Mouse (Mus musculus): ENCODE data around the gene Rnf7. TPM values are rescaled to one million over a fixed set of nuclear protein-coding genes. Genes with fewer than 3 reads are reported as not detected.

Rnf7 gene
- polyA plus RNA-seq, 1 experiment: 346 TPM

GRCm38 (mm10) chr9:96463708-96464107, 14.8 kb downstream of the Rnf7 start:
- Histone ChIP-seq H3K4me1 (ENCODE audit: control insufficient read depth, insufficient read depth, low read length) (no peaks in the 10 kb centered on the region), H3K27me3 (ENCODE audit: control insufficient read depth, insufficient read depth, low read length) (no peaks in the 10 kb centered on the region), H3K4me3 (replicated peaks; ENCODE audit: insufficient read depth, low read depth, low read length) (no peak overlapping the region), H3K27ac (ENCODE audit: insufficient read depth, low read length) (no peak overlapping the region)
- TF ChIP-seq CTCF (IDR thresholded peaks at IDR 0.05; ENCODE audit: borderline replicate concordance, insufficient read depth, low read depth, low read length) (no peak), POLR2A (IDR thresholded peaks at IDR 0.05; ENCODE audit: borderline replicate concordance, insufficient read depth, low read length) (no peak)
- DNase-seq: peak in 1 of 2 experiments; percentile 34
- WGBS: 29% methylated on average over 10 of the region's 10 CpGs

GRCm38 (mm10) chr9:96461607-96462006, 16.9 kb downstream of the Rnf7 start:
- DNase-seq: no peak
- H3K4me3 ChIP-seq (replicated peaks; ENCODE audit: insufficient read depth, low read depth, low read length): no peak overlapping the region
- no peaks in the 10 kb centered on the region for H3K27me3 ChIP-seq (ENCODE audit: control insufficient read depth, insufficient read depth, low read length)
- H3K27ac ChIP-seq (ENCODE audit: insufficient read depth, low read length): no peak overlapping the region
- no peak for TF ChIP-seq CTCF (IDR thresholded peaks at IDR 0.05; ENCODE audit: borderline replicate concordance, insufficient read depth, low read depth, low read length)
- TF ChIP-seq POLR2A (IDR thresholded peaks at IDR 0.05; ENCODE audit: borderline replicate concordance, insufficient read depth, low read length): no peak
- H3K4me1 ChIP-seq (ENCODE audit: control insufficient read depth, insufficient read depth, low read length): no peaks in the 10 kb centered on the region
- WGBS: 31% methylated on average over 1 of the region's 1 CpGs

- DNase-seq: no peak
- no peak overlapping the region for H3K4me3 ChIP-seq (replicated peaks; ENCODE audit: insufficient read depth, low read depth, low read length)
- 81% methylated on average over 10 of the region's 10 CpGs for WGBS
- TF ChIP-seq CTCF (IDR thresholded peaks at IDR 0.05; ENCODE audit: borderline replicate concordance, insufficient read depth, low read depth, low read length): no peak
- no peak for TF ChIP-seq POLR2A (IDR thresholded peaks at IDR 0.05; ENCODE audit: borderline replicate concordance, insufficient read depth, low read length)
- no peaks in the 10 kb centered on the region for H3K27me3 ChIP-seq (ENCODE audit: control insufficient read depth, insufficient read depth, low read length)
- H3K4me1 ChIP-seq (ENCODE audit: control insufficient read depth, insufficient read depth, low read length): no peaks in the 10 kb centered on the region
- no peak overlapping the region for H3K27ac ChIP-seq (ENCODE audit: insufficient read depth, low read length)
These were observed 18.2 kb downstream of the Rnf7 start for GRCm38 (mm10) chr9:96460117-96460865.

- no peak for DNase-seq
- H3K4me3 ChIP-seq (replicated peaks; ENCODE audit: insufficient read depth, low read depth, low read length): no peak overlapping the region
- TF ChIP-seq POLR2A (IDR thresholded peaks at IDR 0.05; ENCODE audit: borderline replicate concordance, insufficient read depth, low read length) (no peak), CTCF (IDR thresholded peaks at IDR 0.05; ENCODE audit: borderline replicate concordance, insufficient read depth, low read depth, low read length) (no peak)
- no peaks in the 10 kb centered on the region for H3K27me3 ChIP-seq (ENCODE audit: control insufficient read depth, insufficient read depth, low read length)
- H3K4me1 ChIP-seq (ENCODE audit: control insufficient read depth, insufficient read depth, low read length): no peaks in the 10 kb centered on the region
- no peak overlapping the region for H3K27ac ChIP-seq (ENCODE audit: insufficient read depth, low read length)
- 64% methylated on average over 8 of the region's 8 CpGs for WGBS
These were observed 22.9 kb downstream of the Rnf7 start for GRCm38 (mm10) chr9:96455618-96456017.

- TF ChIP-seq CTCF (IDR thresholded peaks at IDR 0.05; ENCODE audit: borderline replicate concordance, insufficient read depth, low read depth, low read length) (no peak), POLR2A (IDR thresholded peaks at IDR 0.05; ENCODE audit: borderline replicate concordance, insufficient read depth, low read length) (no peak)
- no peak for DNase-seq
- Histone ChIP-seq H3K4me3 (replicated peaks; ENCODE audit: insufficient read depth, low read depth, low read length) (no peak overlapping the region), H3K27ac (ENCODE audit: insufficient read depth, low read length) (no peak overlapping the region), H3K27me3 (ENCODE audit: control insufficient read depth, insufficient read depth, low read length) (no peaks in the 10 kb centered on the region), H3K4me1 (ENCODE audit: control insufficient read depth, insufficient read depth, low read length) (no peaks in the 10 kb centered on the region)
- 77% methylated on average over 4 of the region's 4 CpGs for WGBS
These were observed 25.5 kb downstream of the Rnf7 start for GRCm38 (mm10) chr9:96452956-96453355.

GRCm38 (mm10) chr9:96450900-96451720, 27.4 kb downstream of the Rnf7 start:
- 48% methylated on average over 12 of the region's 12 CpGs for WGBS
- Histone ChIP-seq H3K27me3 (ENCODE audit: control insufficient read depth, insufficient read depth, low read length) (no peaks in the 10 kb centered on the region), H3K4me3 (replicated peaks; ENCODE audit: insufficient read depth, low read depth, low read length) (no peak overlapping the region), H3K27ac (ENCODE audit: insufficient read depth, low read length) (0 out of 2 replicates have a peak overlapping the region, but pooled peaks have one; percentile 16), H3K4me1 (ENCODE audit: control insufficient read depth, insufficient read depth, low read length) (no peaks in the 10 kb centered on the region)
- no peak for TF ChIP-seq CTCF (IDR thresholded peaks at IDR 0.05; ENCODE audit: borderline replicate concordance, insufficient read depth, low read depth, low read length)
- no peak for TF ChIP-seq POLR2A (IDR thresholded peaks at IDR 0.05; ENCODE audit: borderline replicate concordance, insufficient read depth, low read length)
- no peak for DNase-seq

GRCm38 (mm10) chr9:96449514-96449913, 29.0 kb downstream of the Rnf7 start:
- Histone ChIP-seq H3K27ac (ENCODE audit: insufficient read depth, low read length) (no peak overlapping the region), H3K4me1 (ENCODE audit: control insufficient read depth, insufficient read depth, low read length) (no peaks in the 10 kb centered on the region), H3K27me3 (ENCODE audit: control insufficient read depth, insufficient read depth, low read length) (no peaks in the 10 kb centered on the region), H3K4me3 (replicated peaks; ENCODE audit: insufficient read depth, low read depth, low read length) (no peak overlapping the region)
- WGBS: 68% methylated on average over 9 of the region's 9 CpGs
- TF ChIP-seq POLR2A (IDR thresholded peaks at IDR 0.05; ENCODE audit: borderline replicate concordance, insufficient read depth, low read length) (no peak), CTCF (IDR thresholded peaks at IDR 0.05; ENCODE audit: borderline replicate concordance, insufficient read depth, low read depth, low read length) (no peak)
- DNase-seq: no peak

Measured in cerebellum, adult 2 months (tissue).